Mouse (Mus musculus) adipocyte (in vitro differentiated cells): Measurements from ENCODE around the gene Myo3b.
A peak's percentile ranks its signal among the peaks of the same experiment; 100 is the strongest.
"Not testable (repeated sequence)": the region's sequence is repeated elsewhere in the genome, so short reads cannot be mapped to it uniquely, and the experiment has no call there.

ENCODE experiments used
- DNase-seq: peaks from one replicate; pipeline ENCODE4 v3.0.0-alpha.2; 2016; ENCODE audit warnings: low spot score

Gene Myo3b

GRCm38 (mm10) chr2:70195418-70196248, 156.7 kb downstream of the Myo3b start:
- no peak for DNase-seq

GRCm38 (mm10) chr2:70201796-70202555, 163.1 kb downstream of the Myo3b start:
- no peak for DNase-seq

DNA sequence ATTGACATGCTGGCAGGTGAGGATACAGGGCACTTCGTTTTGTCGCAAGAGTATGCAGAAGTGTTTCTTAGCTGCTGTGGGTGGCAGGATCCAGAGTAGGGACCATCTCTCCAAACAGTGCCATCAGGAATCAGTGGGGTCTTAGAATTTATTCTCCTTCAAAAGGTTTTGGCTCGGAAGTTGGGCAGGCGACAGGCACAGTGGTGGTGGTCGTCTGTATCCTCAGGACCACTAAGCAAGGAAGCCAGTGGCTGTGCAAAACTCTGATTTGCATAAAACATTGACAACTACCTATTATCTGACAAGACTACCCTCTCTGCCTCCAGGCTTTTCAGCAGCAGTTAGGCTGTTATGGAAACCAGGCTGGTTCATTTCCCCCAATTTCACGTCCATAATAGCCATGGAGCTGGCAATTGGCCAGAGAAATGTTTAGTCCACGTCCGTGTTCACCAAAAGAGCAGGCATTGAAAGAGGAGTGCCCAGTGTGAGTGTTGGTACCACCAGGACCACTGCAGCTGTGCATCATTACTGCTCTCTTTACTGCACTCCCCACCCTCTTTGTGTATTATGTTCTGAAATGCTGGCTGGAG, 163.7 kb downstream of the Myo3b start:
- no peak for DNase-seq

DNA sequence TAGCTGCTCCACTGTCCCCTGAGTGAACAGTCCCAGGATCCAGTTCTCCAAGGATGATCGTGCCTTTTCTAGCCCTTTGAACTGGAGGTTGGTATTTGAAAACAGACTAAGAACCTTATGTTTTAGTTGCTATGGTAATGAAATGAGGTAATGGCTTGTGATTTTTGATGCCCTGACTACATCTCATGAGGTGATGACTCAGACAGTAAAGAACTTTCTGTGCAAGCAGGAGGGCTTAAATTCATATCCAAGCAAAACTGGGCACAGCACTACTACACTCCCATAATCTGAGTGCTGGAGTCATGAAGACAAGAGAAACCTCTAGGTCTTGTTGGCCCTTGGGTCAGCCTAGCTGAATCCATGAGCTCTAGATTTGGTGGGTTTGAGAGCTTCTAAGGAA, 169.5 kb downstream of the Myo3b start:
- DNase-seq, result no peak

GRCm38 (mm10) chr2:70209790-70210189, 170.9 kb downstream of the Myo3b start:
- no peak for DNase-seq

DNA sequence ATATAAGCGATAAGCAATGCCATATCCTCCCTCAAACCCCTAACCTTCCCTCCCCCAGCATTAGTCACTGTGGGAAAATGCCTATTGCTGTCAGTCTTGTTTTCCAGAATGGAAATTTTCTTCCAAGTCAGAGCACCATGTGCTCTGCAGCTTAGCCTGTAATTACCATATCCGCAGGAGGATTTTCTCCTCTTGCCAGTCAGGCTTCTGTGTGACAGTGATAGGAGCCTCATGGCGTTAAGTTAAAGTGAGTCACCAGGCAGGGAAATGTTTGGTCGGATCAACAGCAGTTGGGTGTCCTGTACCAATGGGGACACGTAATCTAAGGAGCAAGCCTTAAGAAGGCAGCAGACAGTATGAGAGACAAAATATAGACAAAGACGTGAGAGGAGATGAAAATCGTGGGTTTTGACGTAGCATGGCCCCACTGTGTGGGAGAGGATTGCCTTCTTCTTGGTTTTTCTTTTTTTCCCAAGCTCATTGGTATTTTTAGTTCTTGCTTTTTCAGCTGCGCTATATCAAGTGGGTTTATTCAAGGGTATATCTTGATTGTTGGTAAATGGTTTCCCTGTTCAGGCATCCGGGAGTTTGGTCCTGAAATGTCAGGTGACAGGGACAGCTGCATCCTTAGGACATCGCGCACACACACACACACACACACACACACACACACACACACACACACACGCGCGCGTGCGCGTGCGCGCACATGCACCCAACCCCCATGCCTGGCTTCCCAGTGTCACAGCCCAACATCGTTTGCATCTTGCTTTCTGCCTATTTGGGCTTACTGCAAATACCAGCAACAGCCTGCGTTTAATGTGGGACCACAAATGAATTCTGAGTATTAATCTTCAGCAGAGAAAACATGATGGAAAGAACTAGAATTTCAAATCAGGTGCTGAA, 171.8 kb downstream of the Myo3b start:
- DNase-seq, result no peak

DNA sequence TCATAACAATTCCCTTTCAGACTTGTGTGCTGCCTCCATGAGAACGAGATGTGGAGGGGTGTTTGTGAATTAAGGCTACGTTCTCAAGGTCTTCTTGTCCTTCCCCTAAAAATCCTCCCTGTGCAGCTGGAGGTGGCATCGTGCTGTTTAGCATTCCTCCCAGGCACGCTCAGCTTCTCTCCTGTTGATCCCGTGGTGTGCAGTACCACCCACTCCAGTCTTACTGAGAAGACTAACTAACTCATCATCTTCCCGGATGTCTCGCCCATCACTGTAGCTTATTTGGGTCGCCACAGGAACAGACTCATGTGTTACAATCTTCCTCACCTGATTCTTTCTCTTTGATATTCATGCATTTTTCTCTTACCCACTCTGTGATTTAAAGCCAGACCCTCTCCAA, 175.5 kb downstream of the Myo3b start:
- no peak for DNase-seq

GRCm38 (mm10) chr2:70217800-70218199, 178.9 kb downstream of the Myo3b start:
- DNase-seq, result no peak

DNA sequence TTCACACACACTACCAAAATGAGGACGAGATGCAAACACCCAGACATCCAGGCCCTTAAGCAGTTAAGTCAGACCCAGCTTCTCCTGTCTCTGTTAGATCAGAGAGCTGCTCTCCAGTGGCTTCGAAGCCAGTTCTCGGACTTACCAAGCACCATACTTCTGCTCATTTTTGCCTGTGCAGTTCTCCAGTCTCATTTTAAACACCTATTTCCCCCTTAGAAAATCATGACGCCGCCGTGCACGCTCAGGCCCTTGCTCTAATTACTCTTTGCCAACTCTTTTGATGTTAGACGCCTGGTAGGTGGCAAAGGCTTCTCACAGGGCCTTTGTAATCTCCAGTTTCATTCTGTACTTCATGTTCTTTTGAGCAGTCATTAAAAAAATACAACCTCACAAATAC, 179.5 kb downstream of the Myo3b start:
- no peak for DNase-seq

GRCm38 (mm10) chr2:70226679-70227078, 187.8 kb downstream of the Myo3b start:
- DNase-seq, result peak; percentile 64

GRCm38 (mm10) chr2:70234450-70234849, 195.5 kb downstream of the Myo3b start:
- not testable (repeated sequence) for DNase-seq

- DNase-seq, result peak; percentile 28
Observed at GRCm38 (mm10) chr2:70245981-70246380, 207.1 kb downstream of the Myo3b start.

GRCm38 (mm10) chr2:70248616-70249015, 209.7 kb downstream of the Myo3b start:
- DNase-seq, result no peak

- DNase-seq, result no peak
Observed at GRCm38 (mm10) chr2:70249872-70250271, 210.9 kb downstream of the Myo3b start.

DNA sequence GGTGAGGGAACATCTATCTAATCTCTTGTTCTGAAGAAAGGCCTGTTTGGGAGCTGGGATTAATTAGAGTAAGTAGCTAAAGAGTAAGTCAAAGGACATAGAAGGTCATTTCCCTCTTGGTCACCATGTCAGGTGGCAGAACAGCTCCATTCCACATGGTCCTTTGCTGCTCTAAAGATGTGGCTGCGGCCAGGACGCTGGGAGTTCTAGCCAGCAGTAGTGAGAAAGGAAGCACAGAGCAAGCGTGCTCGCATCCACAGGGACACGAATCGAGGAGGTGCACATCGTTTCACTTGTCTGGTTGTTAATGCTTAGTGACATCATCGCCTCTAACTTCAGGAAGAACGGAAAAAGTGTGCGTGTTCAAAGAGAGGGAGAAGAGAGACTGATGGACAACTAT, 212.3 kb downstream of the Myo3b start:
- no peak for DNase-seq

- DNase-seq, result peak; percentile 36
Observed at GRCm38 (mm10) chr2:70259357-70260000, 220.6 kb downstream of the Myo3b start.

- no peak for DNase-seq
Observed at GRCm38 (mm10) chr2:70260646-70261195, 221.8 kb downstream of the Myo3b start.

GRCm38 (mm10) chr2:70261703-70262564, 223.0 kb downstream of the Myo3b start:
- DNase-seq, result no peak

- DNase-seq, result no peak
Observed at GRCm38 (mm10) chr2:70262565-70263082, 223.7 kb downstream of the Myo3b start.
